Mouse (Mus musculus) gastrocnemius, adult 2 months (tissue): ENCODE measurements around the gene Pde8b. TPM values are rescaled to one million over a fixed set of nuclear protein-coding genes. Genes with fewer than 3 reads are reported as not detected.
"Not testable (repeated sequence)": the region's sequence is repeated elsewhere in the genome, so short reads cannot be mapped to it uniquely, and the experiment has no call there.

Experiments
- DNase-seq: peaks from one replicate; pipeline ENCODE4 v3.0.0; 2022
- H3K27ac ChIP-seq: fragments of 200-600 bp; 2 replicates; pipeline ENCODE4 v1.8.1; 2022; ENCODE audit warnings: mild to moderate bottlenecking
- H3K4me3 ChIP-seq: fragments of 200-600 bp; 2 replicates; pipeline ENCODE4 v1.8.1; 2022; ENCODE audit warnings: mild to moderate bottlenecking, moderate library complexity
- CTCF ChIP-seq: fragments of 200-600 bp; IDR thresholded peaks from 2 replicates; pipeline ENCODE4 v1.8.1; 2022; ENCODE audit warnings: antibody characterized with exemption, mild to moderate bottlenecking, moderate library complexity
- intact Hi-C: fragments of 180-260 bp; cut with DNase I; formaldehyde crosslinking; loops from one replicate; pipeline ENCODE4 v1.15.1; 2025
- total RNA-seq, 2 experiments: library from RNA; stranded (reverse); gene quantifications; 2 replicates each; pipeline ENCODE4 v1.2.3; 2021

Pde8b gene
- total RNA-seq, 2 experiments from 2014 or later = 2.0 to 3.3 TPM

DNA sequence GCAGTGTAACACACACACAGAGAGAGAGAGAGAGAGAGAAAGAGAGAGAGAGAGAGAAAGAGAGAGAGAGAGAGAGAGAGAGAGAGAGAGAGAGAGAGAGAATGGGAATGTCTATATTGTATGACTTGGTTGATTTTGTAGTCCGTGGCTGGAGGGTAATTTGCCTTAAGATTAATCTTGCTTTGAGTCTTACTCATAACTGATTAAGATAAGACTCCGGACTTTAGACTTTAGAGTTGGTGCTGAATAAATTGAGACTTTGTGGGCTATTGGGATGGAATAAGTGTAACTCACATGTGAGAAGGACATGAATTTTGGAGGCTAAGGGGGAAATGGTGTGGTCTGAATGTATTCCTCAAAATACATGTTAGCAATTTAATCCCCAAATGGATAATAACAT, 7.1 kb downstream of the Pde8b start:
- Histone ChIP-seq H3K4me3 (no peak overlapping the region), H3K27ac (no peak overlapping the region)
- no peak for DNase-seq
- intact Hi-C loops = no loop called here
- no peak for TF ChIP-seq CTCF

DNA sequence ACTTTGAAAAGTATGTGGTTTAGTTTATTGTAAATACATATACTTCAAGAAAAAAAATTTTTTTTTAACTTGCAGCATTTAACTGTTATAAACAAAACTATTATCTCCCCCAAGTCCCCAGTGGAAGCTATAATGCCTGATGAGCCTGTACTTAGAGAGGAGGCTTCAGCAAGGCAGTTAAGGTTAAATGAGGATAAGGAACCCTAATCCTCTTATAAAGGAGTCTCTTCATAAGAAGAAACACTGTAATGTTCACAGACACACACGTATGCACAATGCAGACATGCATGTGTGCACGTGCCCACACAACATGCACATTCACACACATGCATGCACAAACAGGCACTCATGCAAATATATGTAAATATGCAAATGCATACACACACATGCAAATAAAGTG, 12.6 kb downstream of the Pde8b start:
- no peak for DNase-seq
- Histone ChIP-seq H3K4me3 (no peak overlapping the region), H3K27ac (no peak overlapping the region)
- TF ChIP-seq CTCF = no peak
- intact Hi-C loops = no loop called here

DNA sequence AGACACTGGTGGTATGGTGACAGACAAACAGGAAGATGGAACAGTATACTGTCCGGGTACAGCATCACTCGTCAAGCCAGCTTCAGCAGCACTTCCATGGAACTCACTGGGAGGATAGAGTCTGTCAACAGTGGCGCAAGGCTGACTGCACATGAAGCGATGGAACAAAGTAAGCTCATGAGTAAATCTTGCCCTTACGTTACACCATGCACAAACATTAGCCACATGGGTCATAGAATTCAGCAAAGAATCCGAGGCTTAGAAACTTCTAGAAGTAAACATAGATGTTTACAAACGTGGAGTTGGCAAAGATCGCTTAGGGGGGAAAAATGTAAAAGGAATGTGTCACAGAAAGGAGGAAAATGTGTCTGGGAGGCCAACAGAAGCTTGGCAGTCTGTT, 14.9 kb downstream of the Pde8b start:
- intact Hi-C loops = no loop called here
- Histone ChIP-seq H3K4me3 (no peak overlapping the region), H3K27ac (no peak overlapping the region)
- no peak for TF ChIP-seq CTCF
- DNase-seq = no peak

DNA sequence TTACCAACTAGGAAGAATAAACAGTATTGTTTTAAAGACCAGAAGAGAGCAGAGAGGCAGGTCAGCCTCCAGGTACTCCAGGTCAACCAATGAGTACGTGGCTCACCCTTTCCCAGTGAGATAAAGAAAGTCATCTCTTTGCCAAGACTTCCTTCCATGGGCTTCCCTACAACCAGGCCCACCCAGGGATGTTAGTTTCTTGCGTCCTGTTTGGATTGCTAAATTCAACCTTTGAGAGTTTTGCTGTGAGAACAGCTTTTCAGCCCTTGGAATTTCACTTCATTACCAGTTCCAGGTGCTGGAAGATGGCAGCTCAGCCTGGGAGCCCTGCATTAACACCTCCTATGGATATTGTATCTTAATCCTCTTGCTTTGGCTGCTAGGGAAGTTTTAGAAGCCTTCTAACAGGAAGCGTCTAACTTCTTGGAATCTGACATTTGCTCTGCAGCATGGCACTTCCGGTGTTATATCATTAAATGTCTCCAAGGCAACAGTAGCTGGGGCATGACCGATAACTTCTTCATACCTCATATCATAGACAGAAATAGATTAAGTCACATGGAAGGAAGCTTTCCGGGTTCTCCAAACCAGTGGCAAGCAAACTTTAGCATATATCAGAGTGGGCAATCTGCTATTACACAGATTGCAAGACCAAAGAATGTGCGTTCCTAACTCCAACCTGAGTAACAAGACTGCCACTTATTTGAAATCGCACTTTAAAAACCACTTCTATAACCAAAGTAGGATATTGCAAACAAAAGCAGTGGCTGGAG, 18.6 kb downstream of the Pde8b start:
- Histone ChIP-seq H3K27ac (no peak overlapping the region), H3K4me3 (no peak overlapping the region)
- intact Hi-C loops = no loop called here
- DNase-seq = no peak
- no peak for TF ChIP-seq CTCF

DNA sequence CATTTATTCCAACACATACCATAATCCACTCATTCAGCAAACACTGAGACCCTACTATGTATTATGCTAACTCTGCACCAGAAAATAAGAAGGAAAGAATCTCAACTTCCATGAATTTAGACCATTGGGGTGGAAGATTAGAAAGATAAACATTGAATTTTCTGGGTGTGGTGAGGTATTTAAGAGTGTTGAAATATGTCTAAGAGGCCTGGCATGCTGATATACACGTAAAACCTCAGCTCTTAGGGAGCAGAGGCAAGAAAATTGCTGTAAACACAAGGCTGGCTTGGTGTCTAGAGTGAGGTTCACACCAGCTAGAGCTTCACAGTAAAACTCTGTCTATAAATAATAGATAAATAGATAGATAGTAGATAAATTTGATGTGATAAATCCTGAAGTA, 19.8 kb downstream of the Pde8b start:
- no peak for TF ChIP-seq CTCF
- no peak overlapping the region for H3K4me3 ChIP-seq

DNA sequence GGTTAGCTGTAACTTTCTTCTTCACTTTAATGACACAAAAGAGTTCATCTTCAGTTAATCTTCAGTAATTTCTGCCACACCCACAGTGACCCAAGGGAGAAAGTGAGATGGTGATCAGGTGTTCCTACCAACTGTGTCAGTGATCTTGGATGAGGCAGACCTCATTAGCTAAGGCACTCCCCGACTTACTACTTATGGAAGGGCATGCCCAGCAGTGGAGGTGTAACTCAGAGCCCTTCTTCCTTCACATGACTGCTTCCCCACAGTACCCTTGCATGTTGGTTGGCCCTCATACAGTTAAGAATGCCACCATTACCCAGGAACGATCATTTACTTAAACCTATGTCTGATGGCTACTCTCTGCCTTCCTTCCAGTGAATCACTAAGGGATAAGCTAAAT, 25.6 kb downstream of the Pde8b start:
- no peak for TF ChIP-seq CTCF
- no peak overlapping the region for H3K4me3 ChIP-seq
- no peak overlapping the region for H3K27ac ChIP-seq
- intact Hi-C loops = no loop called here
- DNase-seq = no peak

More for the DNA sequence above, 19.8 kb downstream of the Pde8b start:
- intact Hi-C loops = no loop called here
- H3K27ac ChIP-seq = no peak overlapping the region
- DNase-seq = no peak

DNA sequence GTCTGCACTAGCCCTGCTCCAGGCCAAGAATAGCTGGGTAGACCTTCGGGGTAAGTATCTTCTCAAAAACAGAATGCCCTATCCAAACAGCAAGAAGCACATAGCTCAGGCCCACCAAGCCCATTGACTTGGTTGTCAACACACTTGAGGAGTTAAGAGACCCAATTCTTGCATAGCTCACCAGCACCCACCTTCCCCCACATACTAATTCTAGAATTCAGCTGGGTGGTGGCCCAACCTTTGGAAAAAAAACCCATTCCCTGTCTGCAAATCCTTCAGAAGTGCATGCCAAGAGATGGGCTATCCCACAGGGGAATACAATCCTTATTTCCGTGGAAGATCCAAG, 26.7 kb downstream of the Pde8b start:
- TF ChIP-seq CTCF = no peak
- DNase-seq = no peak
- intact Hi-C loops = no loop called here
- Histone ChIP-seq H3K4me3 (peak overlapping the region; percentile 74), H3K27ac (peak overlapping the region; percentile 57; the same call in 1 of the 2 replicates)

DNA sequence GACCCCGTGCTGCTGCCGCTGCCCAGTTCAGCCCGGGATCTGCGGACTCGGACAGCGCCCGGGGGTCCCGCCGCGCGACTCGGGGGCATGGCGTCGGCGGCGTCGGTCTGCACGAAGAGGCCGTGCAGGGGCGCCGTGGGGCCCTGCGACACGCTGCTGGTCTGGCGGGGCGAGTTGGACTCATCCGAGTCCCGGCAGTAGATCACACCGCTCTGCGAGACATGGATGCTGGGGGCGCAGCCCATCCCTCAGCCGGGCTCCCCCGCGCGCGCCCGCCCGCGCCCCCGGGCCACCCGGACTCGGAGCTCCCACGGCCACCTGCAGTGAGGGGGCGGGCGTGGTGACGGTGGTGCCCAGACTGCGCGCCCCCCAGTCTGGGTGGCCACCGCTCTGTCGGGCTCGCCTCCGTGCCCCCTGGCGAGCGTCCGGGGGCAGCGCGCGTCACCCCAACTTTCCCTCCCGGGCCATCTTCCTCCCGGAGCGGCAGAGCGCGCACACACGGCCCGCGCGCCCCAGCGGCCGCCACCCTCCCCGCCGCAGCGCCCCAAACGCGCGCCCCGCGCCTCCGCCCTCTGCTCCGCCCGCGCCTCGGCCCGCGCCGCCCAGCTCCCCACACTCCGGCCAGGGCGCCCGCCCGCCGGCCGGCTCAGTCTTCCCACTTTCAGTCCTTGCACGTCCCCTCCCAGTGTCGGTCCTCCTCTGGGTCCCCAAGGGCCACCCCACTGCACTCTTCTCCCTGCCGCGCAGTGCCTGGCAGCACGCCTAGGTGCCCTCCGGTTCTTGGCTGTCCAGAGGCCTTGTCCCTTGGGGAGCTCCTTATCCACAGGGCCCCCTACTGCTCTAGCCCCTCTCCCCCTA, 27.3 kb downstream of the Pde8b start:
- TF ChIP-seq CTCF = no peak
- intact Hi-C loops = no loop called here
- peak overlapping the region; percentile 74 for H3K4me3 ChIP-seq
- peak overlapping the region; percentile 62 for H3K27ac ChIP-seq
- DNase-seq = peak; percentile 53

DNA sequence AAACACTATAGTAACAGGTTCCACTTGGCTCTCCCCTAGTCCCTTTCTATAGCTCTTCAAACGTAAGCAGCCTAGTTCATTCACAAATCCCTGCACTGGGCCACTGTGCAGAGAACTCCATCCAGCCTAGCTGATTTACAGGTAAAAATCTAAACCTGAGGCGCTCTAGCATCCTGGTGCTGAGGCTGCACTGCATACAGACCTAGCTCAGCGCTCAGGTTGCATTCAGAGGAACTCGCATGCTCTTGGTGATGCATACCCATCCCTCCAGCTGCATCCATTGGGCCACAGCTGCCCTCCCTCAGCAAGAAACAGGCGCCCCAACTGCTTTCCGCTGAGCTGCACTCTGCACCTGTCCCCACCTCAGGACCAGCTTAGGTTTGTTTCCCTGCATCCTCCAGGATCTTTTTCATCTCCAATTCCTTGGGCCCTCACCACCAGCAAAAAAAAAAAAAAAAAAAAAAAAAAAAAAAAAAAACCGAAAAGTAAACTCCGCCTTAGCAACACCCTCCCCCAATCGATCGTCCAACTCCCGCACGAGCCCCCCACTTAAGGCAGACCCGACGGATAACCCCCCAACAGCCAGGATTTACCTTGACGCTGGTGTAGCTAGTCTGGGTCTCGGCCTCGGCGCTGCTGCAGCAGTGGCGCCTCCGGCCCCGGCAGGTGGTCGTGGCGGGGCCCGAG, 28.1 kb downstream of the Pde8b start:
- Histone ChIP-seq H3K4me3 (peak overlapping the region; percentile 74), H3K27ac (peak overlapping the region; percentile 62; the same call in 1 of the 2 replicates)
- TF ChIP-seq CTCF = no peak
- intact Hi-C loops = no loop called here
- DNase-seq = no peak

DNA sequence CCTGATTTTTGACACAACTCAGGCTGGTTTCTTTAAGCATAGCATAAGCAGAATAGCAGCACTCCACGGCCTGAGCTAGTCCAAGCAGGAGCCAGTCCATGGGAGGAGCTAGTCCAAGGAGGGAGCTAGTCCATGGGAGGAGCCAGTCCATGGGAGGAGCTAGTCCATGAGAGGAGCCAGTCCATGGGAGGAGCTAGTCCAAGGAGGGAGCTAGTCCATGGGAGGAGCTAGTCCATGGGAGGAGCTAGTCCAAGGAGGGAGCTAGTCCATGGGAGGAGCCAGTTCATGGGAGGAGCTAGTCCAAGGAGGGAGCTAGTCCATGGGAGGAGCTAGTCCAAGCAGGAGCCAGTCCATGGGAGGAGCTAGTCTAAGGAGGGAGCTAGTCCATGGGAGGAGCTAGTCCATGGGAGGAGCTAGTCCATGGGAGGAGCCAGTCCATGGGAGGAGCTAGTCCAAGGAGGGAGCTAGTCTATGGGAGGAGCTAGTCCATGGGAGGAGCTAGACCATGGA, 34.4 kb downstream of the Pde8b start:
- DNase-seq, H3K27ac ChIP-seq, H3K4me3 ChIP-seq, intact Hi-C loops: not testable (repeated sequence)

DNA sequence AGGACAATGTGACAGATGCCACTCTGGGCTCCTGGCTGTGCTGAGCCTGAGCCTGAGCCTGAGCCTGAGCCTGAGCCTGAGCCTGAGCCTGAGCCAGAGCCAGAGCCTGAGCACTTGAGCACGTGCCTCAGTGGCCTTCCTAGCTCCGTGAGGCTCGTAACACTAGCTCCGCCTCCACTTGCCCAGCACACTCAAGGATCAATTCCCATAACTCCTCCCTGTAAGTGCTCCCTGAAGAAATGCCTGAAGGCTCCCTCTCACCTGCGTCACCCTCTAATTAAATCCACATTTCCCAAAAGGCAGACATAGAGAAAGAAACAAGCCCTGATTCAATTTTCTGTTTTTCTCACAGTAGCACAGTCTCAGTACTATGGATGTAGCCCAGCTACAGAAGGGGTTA, 37.8 kb downstream of the Pde8b start:
- no peak for DNase-seq
- Histone ChIP-seq H3K27ac (no peak overlapping the region), H3K4me3 (no peak overlapping the region)
- TF ChIP-seq CTCF = no peak
- intact Hi-C loops = no loop called here

DNA sequence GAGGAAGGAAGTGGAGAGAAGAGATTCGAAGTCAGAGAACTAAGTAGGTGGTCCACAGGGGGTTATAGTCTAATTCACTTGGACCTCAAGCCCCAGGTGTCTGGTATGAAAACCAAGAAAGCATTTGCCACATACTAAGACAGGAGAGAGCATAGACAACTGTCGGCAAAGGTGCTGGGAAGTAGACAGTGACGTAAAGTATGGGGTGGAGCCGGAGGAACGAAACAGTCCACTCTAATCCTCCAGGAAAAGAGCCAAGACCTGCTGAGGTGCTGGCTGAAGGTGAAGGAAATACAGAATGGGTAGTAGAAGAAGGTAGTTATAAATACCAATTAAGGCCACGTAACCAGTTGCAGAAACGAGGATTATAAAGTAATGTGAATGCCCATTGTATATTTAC, 42.8 kb downstream of the Pde8b start:
- DNase-seq, H3K4me3 ChIP-seq, intact Hi-C loops, H3K27ac ChIP-seq: not testable (repeated sequence)
